In genomic region chrX:52965149-52965548, GRCm38 (mm10) we compare ENCODE assay signal across 20 mouse cellular contexts.
"Had no signal": no experiment of that assay in that cellular context is flagged by ENCODE, and none has a peak within 500 bp of the region (broad histone marks: within the 10 kb centered on the region; RNA-seq: fewer than 3 reads in every experiment).

No protein-coding gene starts in this region.

- H3K9me3 ChIP-seq: lung, embryonic 15.5 days; megakaryocyte, embryonic 14.5 days; midbrain, embryonic 13.5 days; midbrain, embryonic 15.5 days; neural tube, embryonic 13.5 days; neural tube, embryonic 15.5 days; stomach, embryonic 15.5 days had no signal

- H3K9ac ChIP-seq: lung, embryonic 15.5 days; midbrain, embryonic 13.5 days; midbrain, embryonic 15.5 days; neural tube, embryonic 13.5 days; neural tube, embryonic 15.5 days; stomach, embryonic 15.5 days had no signal

- ATAC-seq: lung, postnatal 0 days; midbrain, embryonic 13.5 days; midbrain, embryonic 15.5 days had no signal

- H3K27me3 ChIP-seq: lung, embryonic 15.5 days; midbrain, embryonic 13.5 days; midbrain, embryonic 15.5 days; neural tube, embryonic 13.5 days; neural tube, embryonic 15.5 days; stomach, embryonic 15.5 days had no signal

- H3K4me3 ChIP-seq: lung, embryonic 15.5 days; megakaryocyte, embryonic 14.5 days; midbrain, embryonic 13.5 days; midbrain, embryonic 15.5 days; neural tube, embryonic 13.5 days; neural tube, embryonic 15.5 days; stomach, embryonic 15.5 days had no signal

- DNase-seq: lung, adult 2 months; lung, postnatal 14 days; lung, postnatal 36 days; retina, postnatal 1 day; right cerebral cortex, adult 18-20 months; right cerebral cortex, postnatal 25 days; right cerebral cortex, postnatal 4 days; thymus, adult 18-20 months; thymus, postnatal 14 days; thymus, postnatal 36 days had no signal

- H3K4me1 ChIP-seq: lung, embryonic 15.5 days; megakaryocyte, embryonic 14.5 days; midbrain, embryonic 13.5 days; midbrain, embryonic 15.5 days; neural tube, embryonic 13.5 days; neural tube, embryonic 15.5 days; stomach, embryonic 15.5 days had no signal

- H3K36me3 ChIP-seq: lung, embryonic 15.5 days; midbrain, embryonic 13.5 days; midbrain, embryonic 15.5 days; neural tube, embryonic 13.5 days; neural tube, embryonic 15.5 days; stomach, embryonic 15.5 days had no signal

- H3K4me2 ChIP-seq: lung, embryonic 15.5 days; midbrain, embryonic 11.5 days; midbrain, embryonic 13.5 days; midbrain, embryonic 15.5 days; neural tube, embryonic 13.5 days; neural tube, embryonic 15.5 days; stomach, embryonic 15.5 days had no signal

- H3K27ac ChIP-seq: lung, embryonic 15.5 days; macrophage; midbrain, embryonic 13.5 days; midbrain, embryonic 15.5 days; neural tube, embryonic 13.5 days; neural tube, embryonic 15.5 days; stomach, embryonic 15.5 days had no signal
